Mouse (Mus musculus) brain, embryonic 14.5 days (tissue): ENCODE measurements around the gene Grin2d. TPM values are rescaled to one million over a fixed set of nuclear protein-coding genes. Genes with fewer than 3 reads are reported as not detected.

Experiments used
- DNase-seq: peaks from one replicate; pipeline ENCODE4 v3.0.0-alpha.2; 2011; ENCODE audit warnings: low read depth
- CTCF ChIP-seq: fragments of 200-500 bp; IDR thresholded peaks from 2 replicates; pipeline ENCODE4 v1.5.1; 2012; ENCODE audit warnings: inconsistent platforms, mild to moderate bottlenecking, moderate library complexity, borderline replicate concordance; ENCODE audit not compliant: insufficient read depth, insufficient read length; ENCODE audit errors: extremely low read depth
- POLR2A ChIP-seq: fragments of 200-500 bp; IDR thresholded peaks from 2 replicates; pipeline ENCODE4 v1.6.1; 2012; ENCODE audit warnings: mild to moderate bottlenecking, inconsistent platforms, borderline replicate concordance; ENCODE audit not compliant: poor library complexity, insufficient read depth, insufficient read length, severe bottlenecking; ENCODE audit errors: extremely low read depth
- polyA plus RNA-seq: library from polyadenylated mRNA; depleted of rRNA; stranded (reverse); fragments of >200 nt; gene quantifications from 2 replicates; pipeline ENCODE4 v1.2.3, GENCODE M21; 2012

The Grin2d gene
- polyA plus RNA-seq, 1 experiment, result 31.1 TPM

DNA sequence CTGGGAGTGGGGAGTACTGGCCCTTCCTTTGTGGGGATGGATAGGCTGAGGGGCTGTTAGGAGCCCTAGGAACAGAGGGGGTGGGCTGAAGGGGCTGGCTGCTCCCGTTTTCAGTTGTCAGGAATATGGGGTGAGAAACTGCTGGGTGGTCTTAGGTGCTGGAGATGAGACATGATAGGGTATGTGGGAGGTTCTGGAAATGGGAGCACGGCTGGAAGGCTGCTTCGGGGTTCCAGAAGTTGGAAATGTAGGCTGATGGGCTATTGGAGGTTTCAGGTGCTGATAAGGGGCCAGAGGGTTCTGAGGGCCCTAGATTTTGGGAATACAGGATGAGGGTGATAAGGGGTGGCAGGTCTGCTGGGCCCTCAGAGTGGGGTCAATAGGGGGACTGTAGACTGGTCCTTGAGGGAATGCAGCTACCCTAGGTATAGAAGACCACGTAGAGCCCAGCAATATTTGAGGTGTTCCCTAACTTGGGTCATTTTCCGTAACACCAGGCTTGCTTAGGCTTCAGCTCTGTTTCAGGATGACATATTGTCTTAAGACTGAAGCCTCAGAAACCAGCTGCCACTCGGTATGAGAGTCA lies 17.8 kb upstream of the Grin2d start:
- DNase-seq, result no peak
- TF ChIP-seq POLR2A (no peak), CTCF (no peak)

GRCm38 (mm10) chr7:45892651-45893050 lies 14.5 kb upstream of the Grin2d start:
- TF ChIP-seq POLR2A (no peak), CTCF (no peak)
- no peak for DNase-seq

DNA sequence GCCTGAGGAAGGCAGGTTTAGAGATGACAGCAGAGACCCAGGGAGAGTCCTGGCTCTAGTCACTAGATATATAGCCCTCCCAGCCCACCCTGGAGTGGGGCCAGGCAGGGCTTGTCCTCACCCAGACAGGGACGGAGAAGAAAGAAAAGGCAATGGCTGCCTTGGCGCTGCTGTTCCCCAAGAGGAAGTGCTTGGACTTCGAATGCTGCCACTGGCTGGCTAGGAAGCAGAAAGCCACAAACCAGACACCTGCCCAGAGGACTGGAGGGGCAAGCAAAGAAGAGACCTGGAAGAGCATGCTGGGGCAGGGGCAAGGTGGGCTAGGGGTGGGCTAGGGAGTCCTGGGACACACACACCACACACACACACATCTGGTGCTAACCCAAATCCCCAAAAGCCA lies 9.1 kb upstream of the Grin2d start:
- no peak for DNase-seq
- TF ChIP-seq POLR2A (no peak), CTCF (no peak)

- TF ChIP-seq CTCF (no peak), POLR2A (no peak)
- DNase-seq, result no peak
Measured at GRCm38 (mm10) chr7:45881011-45881410, 2.8 kb upstream of the Grin2d start.

DNA sequence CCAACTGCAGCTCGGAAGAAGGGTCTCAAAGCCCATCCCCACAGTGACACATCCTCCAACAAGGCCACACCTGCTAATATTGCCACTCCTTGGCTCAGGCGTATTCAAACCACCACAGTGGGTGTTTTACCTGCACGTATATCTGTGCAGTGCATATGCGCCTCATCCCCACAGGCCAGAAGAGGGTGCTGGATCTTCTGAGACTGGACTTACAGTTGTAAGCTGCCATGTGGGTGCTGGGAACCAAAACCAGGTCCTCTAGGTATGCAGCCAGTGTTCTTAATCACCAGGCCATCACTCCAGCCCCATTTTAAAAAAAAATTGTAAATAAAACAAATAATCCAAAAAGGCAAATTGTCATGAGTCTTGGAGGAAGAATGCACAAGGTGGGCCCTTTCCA lies 2.4 kb upstream of the Grin2d start:
- TF ChIP-seq POLR2A, result no peak
- no peak for TF ChIP-seq CTCF
- DNase-seq, result no peak

GRCm38 (mm10) chr7:45876895-45877294 lies 1.3 kb downstream of the Grin2d start:
- TF ChIP-seq POLR2A, result no peak
- no peak for TF ChIP-seq CTCF
- no peak for DNase-seq

DNA sequence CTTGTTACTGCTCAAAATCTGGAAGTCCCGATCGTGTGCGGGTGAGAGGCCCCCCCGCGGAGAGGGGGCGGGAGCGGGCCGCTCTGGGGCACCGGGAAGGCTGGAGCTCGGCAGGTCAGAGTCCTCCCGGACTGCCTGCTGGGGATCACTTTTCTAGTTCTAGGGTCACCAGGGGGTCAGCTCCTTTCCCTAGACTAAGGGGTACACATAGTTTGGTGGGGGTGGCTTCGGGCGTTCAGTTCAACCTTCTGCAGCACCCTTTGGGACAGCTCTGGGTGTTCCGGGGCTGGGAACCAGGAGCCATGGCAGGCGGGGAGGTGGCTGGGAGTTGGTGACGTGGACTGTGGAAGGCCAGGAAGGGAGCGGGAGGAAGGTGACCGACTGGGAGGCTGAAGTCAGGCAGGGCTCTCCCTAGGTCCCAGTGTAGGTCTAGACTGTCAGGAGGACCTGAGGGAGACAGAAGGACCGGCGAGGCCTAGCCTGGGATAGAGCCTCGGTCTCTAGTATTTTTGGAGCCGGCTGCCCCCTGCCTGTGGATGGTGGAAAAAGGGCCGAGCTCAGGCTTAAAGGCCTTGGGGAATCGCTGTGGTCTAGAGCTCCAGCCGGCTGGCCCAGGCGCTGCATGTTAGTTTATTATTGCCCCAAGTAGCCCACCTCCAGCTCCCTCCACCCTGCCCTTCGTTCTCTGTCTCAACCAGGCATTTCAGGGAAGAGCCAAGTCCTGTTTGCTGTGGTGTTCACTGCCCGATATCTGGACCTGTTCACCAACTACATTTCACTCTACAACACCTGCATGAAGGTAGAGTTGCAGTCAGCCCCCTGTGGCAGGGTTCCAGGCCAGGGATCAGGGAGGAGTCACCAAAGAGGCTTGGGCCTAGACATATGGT lies 4.9 kb downstream of the Grin2d start:
- TF ChIP-seq CTCF (peak; percentile 32; the same call in 1 of the 2 replicates), POLR2A (no peak)
- peak; percentile 59 for DNase-seq

- TF ChIP-seq CTCF (peak; percentile 100), POLR2A (peak; percentile 29; the same call in 1 of the 2 replicates)
Measured at GRCm38 (mm10) chr7:45872624-45873023, 5.6 kb downstream of the Grin2d start, which contains the start of gene Kdelr1. TSS of gene Kdelr1 (plus strand) at chr7:45872772.

GRCm38 (mm10) chr7:45870282-45871058 lies 7.7 kb downstream of the Grin2d start:
- no peak for TF ChIP-seq POLR2A

More at GRCm38 (mm10) chr7:45872624-45873023, 5.6 kb downstream of the Grin2d start, which contains the start of gene Kdelr1:
- peak; percentile 94 for DNase-seq

DNA sequence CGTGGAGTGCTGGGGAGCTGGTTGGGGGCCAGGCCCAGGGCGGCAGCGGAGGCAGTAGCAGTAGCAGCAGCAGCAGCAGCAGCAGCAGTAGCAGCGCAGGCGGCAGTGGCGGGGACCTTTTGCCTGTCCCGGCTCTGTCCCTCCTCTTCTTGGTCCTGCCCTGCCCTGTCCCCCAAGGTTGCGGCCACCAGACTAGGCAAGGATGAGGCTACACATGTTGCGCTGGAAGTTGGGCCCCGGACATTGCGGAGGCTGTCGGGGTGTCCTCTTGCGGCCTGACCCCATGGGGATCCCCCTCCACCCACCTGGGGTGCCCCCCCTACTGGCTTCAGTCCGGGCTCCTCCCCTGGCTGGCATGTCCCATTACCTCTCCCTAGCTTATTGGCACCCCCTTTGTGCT lies 8.4 kb downstream of the Grin2d start:
- DNase-seq, result no peak
- TF ChIP-seq CTCF (no peak), POLR2A (no peak)

More at GRCm38 (mm10) chr7:45870282-45871058, 7.7 kb downstream of the Grin2d start:
- DNase-seq, result peak; percentile 41

DNA sequence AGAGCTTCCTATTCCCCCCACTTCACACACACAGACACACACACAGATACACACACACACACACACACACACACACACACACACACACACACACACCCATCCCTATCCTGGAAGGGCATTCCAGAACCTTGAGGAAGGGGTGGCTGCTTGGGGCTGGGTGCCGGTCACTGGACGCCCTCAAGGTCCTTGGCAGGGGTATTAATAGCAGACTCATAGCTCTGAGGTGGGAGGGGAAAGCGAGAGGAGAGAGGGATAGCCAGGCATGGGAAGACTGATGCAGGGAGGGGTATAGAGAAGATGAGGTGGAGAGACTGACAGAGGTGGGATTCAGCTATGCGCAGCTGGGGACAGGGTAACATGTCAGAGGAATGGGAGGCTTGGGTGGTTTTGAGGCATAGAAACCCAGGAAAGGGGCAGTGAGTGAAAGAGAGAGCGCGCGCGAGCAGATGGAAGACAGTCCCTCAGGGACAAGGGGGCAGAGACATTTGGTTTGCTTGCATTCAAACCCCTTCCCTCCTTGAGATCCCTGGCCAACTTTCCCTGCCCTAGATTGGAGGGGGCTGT lies 9.0 kb downstream of the Grin2d start:
- no peak for TF ChIP-seq POLR2A
- no peak for TF ChIP-seq CTCF
- DNase-seq, result peak; percentile 14

GRCm38 (mm10) chr7:45867871-45868270 lies 10.3 kb downstream of the Grin2d start:
- TF ChIP-seq POLR2A (no peak), CTCF (no peak)
- peak; percentile 64 for DNase-seq
